Mouse (Mus musculus): ENCODE measurements around the gene Irf3.

GRCm38 (mm10) chr7:44978300-44978699 lies 19.1 kb upstream of the Irf3 start:
- TF ChIP-seq POLR2A (IDR thresholded peaks at IDR 0.05; ENCODE audit: borderline replicate concordance, control insufficient read depth, low read depth, low read length) (no peak), CTCF (IDR thresholded peaks at IDR 0.05; ENCODE audit: control insufficient read depth, insufficient read depth, low read length) (no peak)

Data from bone marrow, adult 2 months (tissue).